Mouse (Mus musculus) megakaryocyte, embryonic 14.5 days (primary cell): ENCODE results near the gene Igf2bp3.

Experiments
- FLI1 ChIP-seq: IDR thresholded peaks from 2 replicates; pipeline ENCODE4 v1.6.1; 2012; ENCODE audit warnings: low read length, inconsistent platforms, mixed read lengths
- GATA1 ChIP-seq: IDR thresholded peaks from 3 replicates; pipeline ENCODE4 v1.6.1; 2012; ENCODE audit warnings: mixed read lengths, low read length, inconsistent platforms, borderline replicate concordance

DNA sequence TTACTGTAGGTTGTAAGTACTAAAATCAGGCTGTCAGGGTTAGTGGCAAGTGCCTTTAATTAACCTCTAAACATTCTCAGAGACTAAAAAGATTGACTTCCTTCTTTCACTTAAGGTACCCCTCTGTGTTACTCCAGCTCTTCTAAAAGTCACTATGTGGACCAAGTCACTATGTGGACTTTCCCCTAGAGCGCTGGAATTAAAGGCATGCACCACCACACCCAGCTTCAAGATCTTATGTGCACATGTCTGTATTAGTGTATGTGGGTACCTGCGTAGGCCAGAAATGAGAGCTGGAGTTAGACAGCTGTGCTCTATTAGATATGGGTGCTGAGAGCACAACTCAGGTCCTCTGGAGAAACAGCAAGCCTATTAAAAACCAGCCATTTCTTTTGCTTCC is 43.1 kb upstream of the Igf2bp3 start:
- no peak for TF ChIP-seq FLI1
- TF ChIP-seq GATA1 = no peak
